Mouse (Mus musculus) urinary bladder, postnatal 10 days (tissue): ENCODE data around the gene Olfr148.

ENCODE experiments used
- DNase-seq: peaks from one replicate; pipeline ENCODE4 v3.0.0; 2022; ENCODE audit warnings: low spot score

Gene Olfr148

DNA sequence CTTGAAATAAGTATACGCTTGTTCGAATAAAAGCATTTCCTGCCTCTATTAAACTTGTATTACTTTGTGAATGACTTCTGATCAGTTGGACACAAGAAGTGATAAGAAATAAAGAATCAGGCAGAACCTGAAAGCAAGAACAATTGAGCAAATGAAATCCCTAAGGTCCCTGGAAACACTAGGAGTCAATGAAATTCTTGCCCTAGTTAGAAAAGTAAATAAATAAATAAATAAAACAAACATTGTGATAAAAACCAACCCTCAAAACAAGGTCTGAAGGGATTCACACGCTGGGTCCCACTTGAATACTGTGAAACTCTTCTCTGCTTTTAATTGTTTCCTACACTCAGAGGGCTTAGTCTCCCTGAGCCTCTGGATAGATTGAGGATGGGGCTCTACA, at the start of gene Olfr148:
Olfr148 (plus strand) TSS at position 301 of the 400 bp plus-strand sequence.
- DNase-seq, result no peak

DNA sequence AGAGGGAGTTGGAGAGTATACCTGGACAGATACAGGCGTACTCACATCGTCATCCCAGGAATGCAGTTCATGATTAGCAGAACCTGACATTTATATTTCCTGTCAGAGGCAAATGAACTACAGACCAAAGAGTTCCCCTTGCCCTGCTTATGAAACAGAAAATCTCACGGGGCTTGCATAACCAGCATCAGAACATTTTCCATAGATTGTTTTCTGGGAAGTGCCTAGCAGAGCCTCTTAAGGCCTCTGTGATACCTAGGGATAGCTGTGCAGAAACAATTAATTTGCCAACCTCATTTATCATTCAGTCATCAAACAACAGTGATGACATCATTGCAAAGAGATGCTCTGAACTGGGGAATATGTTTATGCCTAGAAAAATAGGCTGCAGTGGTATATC, 35.0 kb upstream of the Olfr148 start, which contains the start of gene Olfr959:
Olfr959 (minus strand) TSS at position 101 of the 400 bp plus-strand sequence.
- DNase-seq, result no peak

DNA sequence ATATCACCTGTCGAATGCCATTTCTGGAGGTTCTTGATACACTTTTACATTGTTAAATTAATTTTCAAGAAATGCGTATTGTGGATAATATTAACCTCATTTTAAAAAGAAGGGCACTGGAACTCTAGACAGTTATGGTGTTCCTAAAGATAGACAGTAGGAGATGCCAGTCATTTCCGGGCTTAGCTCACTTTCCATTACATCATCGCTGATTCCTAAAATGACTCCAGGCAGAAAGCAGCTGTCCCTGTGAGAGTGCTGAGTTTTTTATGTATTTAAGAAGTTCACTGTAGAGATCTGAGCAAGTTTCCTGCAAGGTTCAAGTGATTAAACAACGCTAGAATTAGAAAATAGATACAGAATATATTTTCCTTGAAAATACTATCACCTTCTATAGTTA, 33.4 kb upstream of the Olfr148 start:
- DNase-seq, result no peak

DNA sequence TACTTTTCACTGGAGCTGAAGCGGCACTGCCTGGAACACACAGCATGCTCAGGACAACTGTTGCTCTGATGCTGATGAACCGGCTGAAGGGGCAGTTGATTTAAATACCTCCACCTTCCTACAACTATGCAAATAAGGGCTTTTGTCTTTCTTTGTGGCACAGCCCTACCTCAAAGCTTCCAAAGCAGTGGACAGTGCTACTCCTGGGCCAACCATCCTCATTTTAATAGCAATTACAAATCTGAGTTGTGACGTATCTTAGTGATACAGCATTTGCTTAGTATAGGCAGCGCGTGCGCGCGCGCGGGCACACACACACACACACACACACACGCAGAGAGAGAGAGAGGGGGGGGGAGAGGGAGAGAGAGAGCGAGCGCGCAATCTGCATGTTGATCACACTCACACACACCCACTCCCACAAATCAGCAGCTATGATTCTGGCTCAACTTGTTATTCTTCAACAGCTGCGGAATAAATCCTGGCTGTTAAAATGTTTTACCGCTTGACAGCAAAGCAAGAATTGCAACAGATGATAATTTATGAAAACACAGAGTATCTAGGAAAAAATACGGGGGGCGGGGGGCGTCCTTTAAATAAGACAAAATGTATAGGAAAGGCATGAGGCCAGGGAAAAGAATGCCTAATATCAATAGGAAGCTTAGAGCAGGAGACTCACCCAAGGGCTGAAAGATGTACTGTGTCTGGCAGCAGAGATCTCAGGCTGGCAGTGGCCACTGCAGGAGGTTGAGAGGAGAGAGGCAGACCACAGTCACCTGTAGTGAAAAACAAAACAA, 7.7 kb upstream of the Olfr148 start:
- no peak for DNase-seq

DNA sequence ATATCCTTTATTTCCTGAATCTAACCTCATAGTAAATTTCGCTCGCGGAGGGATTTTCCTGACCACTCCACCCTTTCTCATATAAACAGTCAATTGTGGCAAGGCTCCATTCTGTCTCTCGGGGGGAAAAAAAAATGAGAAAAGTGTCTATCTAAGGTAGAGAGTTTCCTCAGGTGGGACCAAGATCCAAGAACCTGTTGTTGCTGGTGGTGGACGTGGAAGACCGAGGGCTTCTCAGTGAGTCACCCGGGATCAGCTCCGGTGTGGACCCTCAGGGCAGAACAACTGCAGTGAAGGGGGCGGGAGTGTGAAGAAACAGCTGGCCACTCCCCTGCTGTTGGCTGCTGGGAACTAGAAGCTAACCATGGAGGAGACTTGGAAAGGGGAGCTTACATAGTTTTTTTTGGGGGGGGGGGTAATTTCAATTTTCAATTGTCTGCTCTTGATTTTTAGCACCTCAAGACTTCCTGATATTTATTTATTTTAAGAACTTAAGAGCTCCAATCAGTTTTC, 7.1 kb upstream of the Olfr148 start:
- no peak for DNase-seq

DNA sequence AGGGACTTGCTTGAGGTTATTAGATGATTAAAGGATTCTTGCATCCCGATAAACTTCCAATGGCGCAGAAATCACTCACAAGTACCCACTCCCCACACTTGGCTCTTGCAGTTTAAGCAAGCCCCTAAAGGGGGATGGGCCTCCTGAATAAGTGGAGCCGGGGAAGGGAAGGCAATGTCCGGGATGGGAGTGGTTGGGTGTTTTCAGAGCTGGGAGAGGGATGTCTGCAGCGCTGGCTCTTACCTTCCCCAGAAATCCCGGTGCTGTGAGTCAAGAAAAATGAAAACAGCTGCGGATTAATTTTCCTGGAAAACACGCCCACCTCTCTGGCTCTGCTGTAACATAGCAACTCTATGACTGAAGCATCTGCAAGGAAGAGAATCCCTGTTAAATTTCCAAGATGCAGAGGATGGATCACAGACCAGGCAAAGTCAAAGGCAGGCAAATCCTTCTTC, 6.4 kb upstream of the Olfr148 start, which contains the start of gene AW551984:
AW551984 (minus strand) TSS at position 405 of the 455 bp plus-strand sequence.
- no peak for DNase-seq

DNA sequence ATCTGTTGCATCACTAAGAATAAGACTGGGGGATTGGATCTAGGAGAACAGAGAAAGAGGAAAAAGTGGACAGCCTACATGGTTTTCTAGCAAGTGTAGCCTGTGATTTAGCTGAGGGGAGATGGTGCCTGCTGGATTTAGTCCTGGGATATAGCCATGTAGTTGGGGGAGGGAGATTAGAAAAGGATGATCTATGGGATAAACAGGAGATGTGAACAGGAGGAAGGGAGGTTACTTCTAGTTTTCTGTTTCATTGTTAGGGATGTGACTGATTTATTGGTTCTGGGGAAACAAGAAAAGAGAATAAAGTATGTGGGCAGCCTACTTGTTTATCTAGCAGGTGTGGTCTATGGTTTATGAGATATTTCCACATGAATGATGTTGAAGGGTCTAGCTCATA, 2.0 kb upstream of the Olfr148 start:
- DNase-seq, result no peak

DNA sequence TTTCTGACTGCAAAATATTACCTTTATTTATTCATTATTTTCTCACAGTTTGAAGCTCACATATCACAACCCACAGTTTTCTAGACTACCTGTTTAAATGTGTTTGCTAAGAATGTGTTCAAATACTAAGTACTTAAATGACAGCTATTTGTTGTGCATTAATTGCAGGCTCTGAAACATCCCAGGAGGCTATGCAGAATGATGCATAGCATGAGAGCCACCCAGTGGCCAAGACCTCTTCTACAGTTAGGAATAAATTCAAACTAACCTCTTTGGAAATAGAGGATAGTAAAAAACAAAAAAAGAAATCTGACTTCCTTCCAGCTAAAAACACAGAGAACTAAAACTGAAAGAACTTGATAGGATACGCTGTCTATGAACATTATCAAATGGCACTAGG, 1.5 kb downstream of the Olfr148 start:
- no peak for DNase-seq

DNA sequence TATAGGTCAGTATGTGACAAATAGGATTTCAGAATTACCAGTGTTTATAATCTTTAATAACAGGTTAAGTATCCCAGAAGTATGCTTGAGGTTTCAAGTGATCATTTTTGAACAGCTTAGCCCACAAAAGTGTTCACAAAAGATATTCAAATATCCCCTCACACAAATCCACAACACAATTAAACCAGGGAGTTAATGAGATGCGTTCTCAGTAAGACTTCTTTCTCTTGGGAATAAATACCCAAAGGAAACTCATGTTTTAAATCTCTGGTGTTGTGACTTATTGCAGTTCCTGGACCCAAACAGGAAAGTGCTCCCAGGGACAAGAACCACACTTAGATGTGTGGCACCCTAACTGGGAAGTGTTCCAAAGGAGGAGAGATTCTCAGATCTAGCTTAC, 10.6 kb downstream of the Olfr148 start, which contains the start of gene Olfr960:
Olfr960 (plus strand) TSS at position 301 of the 400 bp plus-strand sequence.
- DNase-seq, result no peak

DNA sequence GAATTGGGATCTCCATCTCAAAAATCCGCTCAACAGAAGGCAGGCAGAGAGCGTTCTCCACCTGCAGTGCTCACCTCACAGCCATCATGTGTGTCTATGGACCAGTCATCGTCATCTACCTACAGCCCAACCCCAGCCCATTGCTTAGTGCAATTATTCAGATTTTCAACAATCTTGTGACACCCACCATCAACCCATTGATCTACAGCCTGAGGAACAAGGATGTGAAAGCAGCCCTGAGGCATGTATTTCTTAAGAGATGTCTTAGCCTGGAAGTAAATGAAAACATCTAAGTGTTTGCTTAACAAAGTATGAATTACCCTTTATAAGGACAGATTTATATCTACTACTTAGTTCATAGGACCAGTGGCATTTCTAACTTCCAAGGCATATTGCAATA, 13.3 kb downstream of the Olfr148 start:
- no peak for DNase-seq

DNA sequence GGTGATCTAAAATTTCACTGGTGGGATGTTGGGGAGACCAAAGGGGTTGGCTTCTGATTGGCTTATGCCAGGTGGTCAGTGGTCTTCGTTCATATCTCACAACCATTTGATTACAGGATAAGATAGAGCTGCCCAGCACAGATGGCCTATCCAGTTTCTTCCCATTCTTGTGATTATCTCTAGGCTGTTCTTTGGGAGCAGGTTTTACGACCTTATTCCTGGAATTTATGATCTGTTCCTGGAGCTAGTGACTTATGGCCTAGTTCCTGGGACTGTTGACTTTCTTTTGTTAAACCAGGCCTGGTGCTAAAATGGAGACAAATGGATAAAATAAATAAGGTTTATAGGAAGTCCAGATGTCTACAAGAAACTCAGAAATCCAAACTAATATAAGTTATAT, 14.3 kb downstream of the Olfr148 start:
- no peak for DNase-seq

DNA sequence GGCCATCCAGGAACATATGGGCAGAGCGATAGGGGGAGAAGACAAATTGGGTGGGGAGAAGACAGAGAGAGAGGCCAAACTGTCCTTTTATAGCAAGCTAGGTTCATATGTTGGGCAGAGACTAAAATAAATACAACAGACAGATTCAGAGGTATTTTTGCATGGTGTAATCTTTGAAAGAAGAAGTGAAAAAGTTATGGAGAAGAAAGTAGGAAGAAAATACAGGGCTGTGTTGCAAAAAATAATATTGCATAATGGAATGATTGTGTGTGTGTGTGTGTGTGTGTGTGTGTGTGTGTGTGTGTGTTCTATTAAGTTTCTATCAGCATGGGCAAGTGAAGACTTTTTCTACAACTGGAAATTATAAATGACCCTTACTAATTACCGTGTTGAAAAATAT, 18.6 kb downstream of the Olfr148 start:
- DNase-seq, result no peak

DNA sequence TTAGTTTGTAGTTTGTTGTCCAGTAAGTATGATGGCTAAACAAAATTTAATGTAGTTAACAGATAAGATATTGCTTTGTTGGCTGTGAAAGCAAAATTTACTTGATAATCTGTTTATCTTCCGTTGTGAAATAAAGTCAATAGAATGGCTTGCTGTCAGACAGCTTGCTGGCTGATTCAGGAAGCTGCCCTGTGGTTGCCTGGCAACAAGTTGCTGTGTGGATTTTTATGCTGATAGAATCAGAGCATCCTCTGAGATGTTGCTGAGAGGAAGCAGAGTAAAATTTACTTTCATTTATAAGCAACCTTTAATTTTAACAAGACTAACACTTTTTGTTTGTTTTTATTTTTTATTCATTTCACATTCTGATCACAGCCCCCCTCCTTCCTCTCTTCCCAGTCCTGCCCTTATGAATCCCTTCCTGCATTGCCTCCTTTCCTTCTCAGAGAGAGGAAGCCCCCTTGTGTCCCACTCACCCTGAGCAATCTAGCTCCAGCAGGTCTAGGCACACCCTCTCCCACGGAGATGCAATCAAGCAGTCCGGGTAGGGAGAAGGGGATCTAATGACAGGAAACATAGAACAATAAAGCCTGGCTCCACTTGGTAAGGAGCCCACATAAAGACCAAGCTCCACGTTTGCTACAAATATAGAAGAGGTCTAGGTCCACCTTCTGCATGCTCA, 23.6 kb downstream of the Olfr148 start:
- DNase-seq, result no peak

DNA sequence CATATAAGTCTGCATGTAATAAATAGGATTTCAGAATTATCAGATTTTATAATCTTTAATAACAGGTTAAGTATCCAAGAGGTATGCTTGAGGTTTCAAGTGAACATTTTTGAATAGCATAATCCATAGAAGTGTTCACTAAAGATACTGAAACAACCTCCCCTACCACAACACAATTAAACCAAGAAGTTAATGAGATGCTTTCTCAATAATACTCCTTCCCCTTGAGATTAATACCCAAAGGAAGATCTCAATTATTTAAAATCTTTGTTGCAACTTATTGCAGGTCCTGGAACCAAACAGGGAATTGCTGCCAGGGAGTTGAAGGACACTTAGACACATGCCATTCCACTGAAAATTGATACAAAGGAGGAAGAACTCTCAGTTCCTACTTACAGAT, 34.3 kb downstream of the Olfr148 start, which contains the start of gene Olfr961:
Olfr961 (plus strand) TSS at position 301 of the 400 bp plus-strand sequence.
- DNase-seq, result no peak

DNA sequence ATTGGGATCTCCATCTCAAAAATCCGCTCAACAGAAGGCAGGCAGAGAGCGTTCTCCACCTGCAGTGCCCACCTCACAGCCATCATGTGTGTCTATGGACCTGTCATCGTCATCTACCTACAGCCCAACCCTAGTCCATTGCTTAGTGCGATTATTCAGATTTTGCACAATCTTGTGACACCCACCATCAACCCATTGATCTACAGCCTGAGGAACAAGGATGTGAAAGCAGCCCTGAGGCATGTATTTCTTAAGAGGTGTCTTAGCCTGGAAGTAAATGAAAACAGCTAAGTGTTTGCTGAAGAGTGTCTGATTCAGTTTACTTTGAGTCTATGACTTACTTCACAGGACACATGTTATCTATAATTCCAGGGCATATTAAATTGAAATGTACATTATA, 36.9 kb downstream of the Olfr148 start:
- DNase-seq, result no peak

DNA sequence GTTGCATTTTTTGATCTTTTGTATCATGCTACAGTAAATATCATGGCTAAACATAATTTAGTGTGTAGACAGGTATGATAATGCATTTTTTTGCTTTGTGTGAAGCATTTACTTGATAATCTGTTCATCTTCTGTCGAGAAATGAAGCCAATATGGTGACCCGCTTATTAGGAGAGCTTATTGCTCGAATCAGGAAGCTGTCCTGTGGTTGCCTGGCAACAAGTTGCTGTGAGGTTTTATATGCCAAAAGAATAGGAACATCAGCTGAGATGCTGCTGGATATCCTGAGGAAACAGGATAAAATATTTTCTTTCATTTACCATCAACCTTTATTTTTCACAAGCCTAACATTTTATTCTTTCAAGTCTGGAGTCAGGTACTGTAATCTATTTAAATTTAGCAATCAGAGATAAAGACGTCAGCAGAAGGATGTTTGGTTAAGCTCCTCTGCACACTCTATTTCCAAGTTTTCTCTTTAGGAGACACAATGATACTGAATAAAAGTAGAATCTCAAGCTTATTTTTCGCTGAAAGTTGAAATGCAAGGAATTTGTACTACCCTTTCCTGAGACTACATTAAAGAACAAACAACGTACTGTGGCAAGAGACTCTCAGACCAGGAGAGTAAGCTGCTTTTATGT, 44.4 kb downstream of the Olfr148 start:
- DNase-seq, result no peak
